Mouse (Mus musculus) adrenal gland, postnatal 14 days (tissue): ENCODE measurements around the gene Fndc11. TPM values are rescaled to one million over a fixed set of nuclear protein-coding genes. Genes with fewer than 3 reads are reported as not detected.
"Not testable (repeated sequence)": the region's sequence is repeated elsewhere in the genome, so short reads cannot be mapped to it uniquely, and the experiment has no call there.

Experiments
- DNase-seq: peaks from one replicate; pipeline ENCODE4 v3.0.0; 2021; ENCODE audit warnings: mixed read lengths
- long read RNA-seq, 2 experiments: library from polyadenylated mRNA; stranded (forward); transcript quantifications; one replicate each; pipeline ENCODE4 v2.0.0; 2021
- total RNA-seq: library from RNA; stranded (reverse); gene quantifications from 2 replicates; pipeline ENCODE4 v1.2.3, GENCODE M21; 2021

Gene Fndc11
- total RNA-seq = not detected in 2 replicates
- long read RNA-seq, experiment 1 = 0 reads
- long read RNA-seq, experiment 2 = 0 reads

- DNase-seq = peak; percentile 89
Observed at GRCm38 (mm10) chr2:181219538-181220216, at the start of gene Fndc11. Gene Fndc11, plus strand, starts transcription at chr2:181220013.

GRCm38 (mm10) chr2:181174646-181175045, 45.2 kb upstream of the Fndc11 start:
- DNase-seq = no peak

- DNase-seq = no peak
Observed at GRCm38 (mm10) chr2:181178015-181178414, 41.8 kb upstream of the Fndc11 start.

GRCm38 (mm10) chr2:181178471-181178870, 41.3 kb upstream of the Fndc11 start:
- DNase-seq = no peak

- DNase-seq = no peak
Observed at GRCm38 (mm10) chr2:181180898-181181297, 38.9 kb upstream of the Fndc11 start.

GRCm38 (mm10) chr2:181186635-181187034, 33.2 kb upstream of the Fndc11 start:
- peak; percentile 91 for DNase-seq

- DNase-seq = peak; percentile 95
Observed at GRCm38 (mm10) chr2:181187121-181188000, 32.5 kb upstream of the Fndc11 start, which contains the start of gene Ppdpf. Gene Ppdpf, plus strand, starts transcription at chr2:181187247.

GRCm38 (mm10) chr2:181188681-181189080, 31.1 kb upstream of the Fndc11 start:
- peak; percentile 32 for DNase-seq

GRCm38 (mm10) chr2:181189321-181189720, 30.5 kb upstream of the Fndc11 start:
- no peak for DNase-seq

GRCm38 (mm10) chr2:181191385-181191784, 28.4 kb upstream of the Fndc11 start:
- not testable (repeated sequence) for DNase-seq

- no peak for DNase-seq
Observed at GRCm38 (mm10) chr2:181191936-181192335, 27.9 kb upstream of the Fndc11 start.

- no peak for DNase-seq
Observed at GRCm38 (mm10) chr2:181193044-181193443, 26.8 kb upstream of the Fndc11 start.

- no peak for DNase-seq
Observed at GRCm38 (mm10) chr2:181196628-181197300, 23.0 kb upstream of the Fndc11 start.

GRCm38 (mm10) chr2:181201606-181202005, 18.2 kb upstream of the Fndc11 start:
- DNase-seq = no peak

- DNase-seq = no peak
Observed at GRCm38 (mm10) chr2:181202422-181202821, 17.4 kb upstream of the Fndc11 start, which contains the start of gene Ptk6. Gene Ptk6, minus strand, starts transcription at chr2:181202789.

GRCm38 (mm10) chr2:181202886-181203285, 16.9 kb upstream of the Fndc11 start:
- DNase-seq = no peak

GRCm38 (mm10) chr2:181205678-181206077, 14.1 kb upstream of the Fndc11 start:
- no peak for DNase-seq

- DNase-seq = no peak
Observed at GRCm38 (mm10) chr2:181206118-181206517, 13.7 kb upstream of the Fndc11 start.

GRCm38 (mm10) chr2:181212389-181213020, 7.3 kb upstream of the Fndc11 start:
- peak; percentile 34 for DNase-seq

- peak; percentile 65 for DNase-seq
Observed at GRCm38 (mm10) chr2:181213021-181213445, 6.8 kb upstream of the Fndc11 start, which contains the start of gene Srms. Gene Srms, minus strand, starts transcription at chr2:181213185.

- DNase-seq = no peak
Observed at GRCm38 (mm10) chr2:181216037-181216436, 3.8 kb upstream of the Fndc11 start.
